Mouse (Mus musculus): ENCODE measurements around the gene Apbb1ip. TPM values are rescaled to one million over a fixed set of nuclear protein-coding genes. Genes with fewer than 3 reads are reported as not detected.

Gene Apbb1ip
- polyA plus RNA-seq, 1 experiment from 2014 or later = 0.55 TPM

Other genes with a start within 250 kb of the Apbb1ip start
- gene Gad2, start 151.9 kb upstream of the Apbb1ip start, polyA plus RNA-seq (2014; fragmentation: Nextera tagmentation; extraction: Ambion mirVana) = 15.1 and 24.0 TPM in 2 replicates
- gene Pdss1, start 121.4 kb downstream of the Apbb1ip start, polyA plus RNA-seq (2014; fragmentation: Nextera tagmentation; extraction: Ambion mirVana) = 23.4 and 25.9 TPM in 2 replicates

Measured in midbrain, embryonic 11.5 days (tissue).